Mouse (Mus musculus): Measurements from ENCODE around the gene Tfr2. TPM values are rescaled to one million over a fixed set of nuclear protein-coding genes. Genes with fewer than 3 reads are reported as not detected.
"Not testable (repeated sequence)": the region's sequence is repeated elsewhere in the genome, so short reads cannot be mapped to it uniquely, and the experiment has no call there.

Gene Tfr2
- polyA plus RNA-seq, 1 experiment: 0.68 TPM

- peaks cover 16% of the 10 kb centered on the region for H3K4me1 ChIP-seq (ENCODE audit: control insufficient read depth, insufficient read depth, low read length)
- peak overlapping the region; percentile 77 for H3K4me3 ChIP-seq (ENCODE audit: insufficient read depth, low read length)
- TF ChIP-seq CTCF (IDR thresholded peaks at IDR 0.05; ENCODE audit: borderline replicate concordance, insufficient read depth, low read length) (no peak), POLR2A (IDR thresholded peaks at IDR 0.05; ENCODE audit: low read depth, low read length) (no peak)
- peak overlapping the region; percentile 99 for H3K27ac ChIP-seq (ENCODE audit: insufficient read depth, low read length)
Observed at GRCm38 (mm10) chr5:137610056-137610455, 40.4 kb downstream of the Tfr2 start.

- Histone ChIP-seq H3K27ac (ENCODE audit: insufficient read depth, low read length) (peak overlapping the region; percentile 99), H3K4me3 (ENCODE audit: insufficient read depth, low read length) (peak overlapping the region; percentile 77), H3K4me1 (ENCODE audit: control insufficient read depth, insufficient read depth, low read length) (peaks cover 16% of the 10 kb centered on the region)
- TF ChIP-seq CTCF (IDR thresholded peaks at IDR 0.05; ENCODE audit: borderline replicate concordance, insufficient read depth, low read length) (no peak), POLR2A (IDR thresholded peaks at IDR 0.05; ENCODE audit: low read depth, low read length) (peak; percentile 92)
Observed at GRCm38 (mm10) chr5:137610548-137611244, 41.1 kb downstream of the Tfr2 start.

GRCm38 (mm10) chr5:137611245-137611602 lies 41.6 kb downstream of the Tfr2 start:
- H3K4me3 ChIP-seq (ENCODE audit: insufficient read depth, low read length): peak overlapping the region; percentile 77
- H3K27ac ChIP-seq (ENCODE audit: insufficient read depth, low read length): peak overlapping the region; percentile 99
- peaks cover 16% of the 10 kb centered on the region for H3K4me1 ChIP-seq (ENCODE audit: control insufficient read depth, insufficient read depth, low read length)
- peak; percentile 85 for TF ChIP-seq POLR2A (IDR thresholded peaks at IDR 0.05; ENCODE audit: low read depth, low read length)
- no peak for TF ChIP-seq CTCF (IDR thresholded peaks at IDR 0.05; ENCODE audit: borderline replicate concordance, insufficient read depth, low read length)

- Histone ChIP-seq H3K27ac (ENCODE audit: insufficient read depth, low read length) (peak overlapping the region; percentile 45), H3K4me3 (ENCODE audit: insufficient read depth, low read length) (no peak overlapping the region), H3K4me1 (ENCODE audit: control insufficient read depth, insufficient read depth, low read length) (peaks cover 13% of the 10 kb centered on the region)
- TF ChIP-seq CTCF (IDR thresholded peaks at IDR 0.05; ENCODE audit: borderline replicate concordance, insufficient read depth, low read length): no peak
- TF ChIP-seq POLR2A (IDR thresholded peaks at IDR 0.05; ENCODE audit: low read depth, low read length): no peak
Observed at GRCm38 (mm10) chr5:137613076-137613475, 43.4 kb downstream of the Tfr2 start.

- TF ChIP-seq CTCF (IDR thresholded peaks at IDR 0.05; ENCODE audit: borderline replicate concordance, insufficient read depth, low read length) (no peak), POLR2A (IDR thresholded peaks at IDR 0.05; ENCODE audit: low read depth, low read length) (peak; percentile 59)
- Histone ChIP-seq H3K27ac (ENCODE audit: insufficient read depth, low read length) (peak within 1 kb of the TSS; percentile 45), H3K4me1 (ENCODE audit: control insufficient read depth, insufficient read depth, low read length) (peaks cover 13% of the 10 kb centered on the region), H3K4me3 (ENCODE audit: insufficient read depth, low read length) (no peak within 1 kb of the TSS)
Observed at GRCm38 (mm10) chr5:137613550-137613949, 43.9 kb downstream of the Tfr2 start, which contains the start of gene Pcolce. Gene Pcolce (minus strand): TSS chr5:137613784.

- peaks cover 13% of the 10 kb centered on the region for H3K4me1 ChIP-seq (ENCODE audit: control insufficient read depth, insufficient read depth, low read length)
- not testable (repeated sequence) for H3K4me3 ChIP-seq (ENCODE audit: insufficient read depth, low read length); H3K27ac ChIP-seq (ENCODE audit: insufficient read depth, low read length)
Observed at GRCm38 (mm10) chr5:137614921-137615320, 45.3 kb downstream of the Tfr2 start.

GRCm38 (mm10) chr5:137615347-137615746 lies 45.7 kb downstream of the Tfr2 start:
- TF ChIP-seq POLR2A (IDR thresholded peaks at IDR 0.05; ENCODE audit: low read depth, low read length) (no peak), CTCF (IDR thresholded peaks at IDR 0.05; ENCODE audit: borderline replicate concordance, insufficient read depth, low read length) (no peak)
- Histone ChIP-seq H3K27ac (ENCODE audit: insufficient read depth, low read length) (no peak overlapping the region), H3K4me1 (ENCODE audit: control insufficient read depth, insufficient read depth, low read length) (peaks cover 13% of the 10 kb centered on the region), H3K4me3 (ENCODE audit: insufficient read depth, low read length) (no peak overlapping the region)

GRCm38 (mm10) chr5:137623937-137624530 lies 54.4 kb downstream of the Tfr2 start:
- H3K27ac ChIP-seq (ENCODE audit: insufficient read depth, low read length): no peak overlapping the region
- TF ChIP-seq CTCF (IDR thresholded peaks at IDR 0.05; ENCODE audit: borderline replicate concordance, insufficient read depth, low read length): no peak
- TF ChIP-seq POLR2A (IDR thresholded peaks at IDR 0.05; ENCODE audit: low read depth, low read length): no peak
- H3K4me1 ChIP-seq (ENCODE audit: control insufficient read depth, insufficient read depth, low read length): no peaks in the 10 kb centered on the region
- no peak overlapping the region for H3K4me3 ChIP-seq (ENCODE audit: insufficient read depth, low read length)

GRCm38 (mm10) chr5:137627991-137628390 lies 58.4 kb downstream of the Tfr2 start:
- H3K4me3 ChIP-seq (ENCODE audit: insufficient read depth, low read length): peak overlapping the region; percentile 60
- peaks cover 9% of the 10 kb centered on the region; the same call in 1 of the 2 replicates for H3K4me1 ChIP-seq (ENCODE audit: control insufficient read depth, insufficient read depth, low read length)
- TF ChIP-seq CTCF (IDR thresholded peaks at IDR 0.05; ENCODE audit: borderline replicate concordance, insufficient read depth, low read length) (no peak), POLR2A (IDR thresholded peaks at IDR 0.05; ENCODE audit: low read depth, low read length) (no peak; the same call in 1 of the 2 replicates)
- peak overlapping the region; percentile 44 for H3K27ac ChIP-seq (ENCODE audit: insufficient read depth, low read length)

Measured in embryonic fibroblast, embryonic 13.5 days (primary cell).